10 mouse cellular contexts compared by ENCODE assay signal in the genomic region with DNA sequence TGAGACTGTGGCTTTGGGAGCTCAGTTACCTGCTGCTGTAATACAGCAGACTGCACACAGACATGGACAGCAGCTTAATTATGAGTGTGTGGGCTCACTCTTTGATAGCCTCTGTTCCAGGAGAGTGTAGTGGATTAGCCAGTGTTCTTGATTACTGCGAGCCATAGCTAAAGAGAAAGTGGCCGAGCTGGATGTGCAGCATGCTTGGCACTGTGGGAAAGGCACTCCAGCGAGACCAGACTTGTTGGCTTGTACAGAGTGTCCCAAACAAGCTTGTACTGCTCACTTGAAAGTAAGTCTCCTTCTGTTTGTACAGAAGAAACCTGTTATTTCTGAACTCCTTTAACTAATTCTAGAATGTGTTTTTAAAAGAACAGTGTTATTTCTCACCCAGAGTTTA. TPM values are rescaled to one million over a fixed set of nuclear protein-coding genes. Genes with fewer than 3 reads are reported as not detected.
DNase-seq lines count a peak whose midpoint lies in the region; ATAC-seq and TF ChIP-seq lines count a peak whose summit lies in the region.
"Had no signal": no experiment of that assay in that cellular context is flagged by ENCODE, and none has a peak within 500 bp of the region (broad histone marks: within the 10 kb centered on the region; RNA-seq: fewer than 3 reads in every experiment).

No protein-coding gene starts in this region.

- no peaks in the 10 kb centered on the region for H3K27me3 ChIP-seq in kidney, adult 2 months (replicated peaks; ENCODE audit: control insufficient read depth, insufficient read depth, low read length)
- H3K27me3 ChIP-seq in limb, embryonic 15.5 days, result no peaks in the 10 kb centered on the region
- no peaks in the 10 kb centered on the region for H3K27me3 ChIP-seq in thymus, adult 2 months (ENCODE audit: control insufficient read depth, insufficient read depth, low read length)
- no peaks in the 10 kb centered on the region for H3K27me3 ChIP-seq in intestine, postnatal 0 days (replicated peaks; ENCODE audit: control insufficient read depth, insufficient read depth, low read length)
- H3K27me3 ChIP-seq: CH12.LX had no signal

- WGBS in kidney, adult 2 months, result 54% methylated on average over 3 of the region's 3 CpGs
- 76% methylated on average over 3 of the region's 3 CpGs for WGBS in limb, embryonic 15.5 days
- WGBS in thymus, adult 2 months, result 93% methylated on average over 3 of the region's 3 CpGs
- WGBS in intestine, postnatal 0 days, result 69% methylated on average over 3 of the region's 3 CpGs

- H3K9ac ChIP-seq in limb, embryonic 15.5 days, result no peak overlapping the region
- H3K9ac ChIP-seq in intestine, postnatal 0 days (ENCODE audit: low read depth, low read length), result no peak overlapping the region

- H3K4me1 ChIP-seq in kidney, adult 2 months (ENCODE audit: control insufficient read depth, insufficient read depth, low read length), result peaks cover 10% of the 10 kb centered on the region
- H3K4me1 ChIP-seq in limb, embryonic 15.5 days, result peaks cover 19% of the 10 kb centered on the region
- H3K4me1 ChIP-seq in thymus, adult 2 months (replicated peaks; ENCODE audit: control insufficient read depth, insufficient read depth, low read length), result peaks cover 7% of the 10 kb centered on the region
- peaks cover 15% of the 10 kb centered on the region for H3K4me1 ChIP-seq in intestine, postnatal 0 days (replicated peaks; ENCODE audit: control insufficient read depth, insufficient read depth, low read length)

- TF ChIP-seq CTCF in kidney, adult 2 months (conservative IDR thresholded peaks at IDR 0.05; ENCODE audit: insufficient read depth, insufficient read length, low read depth, low read length), result no peak
- no peak for TF ChIP-seq CTCF in thymus, adult 2 months (IDR thresholded peaks at IDR 0.05; ENCODE audit: borderline replicate concordance, control insufficient read depth, extremely low read depth, insufficient read depth, low read length, poor library complexity)
- TF ChIP-seq CTCF in intestine, postnatal 0 days (IDR thresholded peaks at IDR 0.05; ENCODE audit: low read depth), result no peak

- no peak overlapping the region for H3K4me3 ChIP-seq in kidney, adult 2 months (ENCODE audit: insufficient read depth, low read depth, low read length)
- no peak overlapping the region for H3K4me3 ChIP-seq in limb, embryonic 15.5 days
- H3K4me3 ChIP-seq in thymus, adult 2 months (ENCODE audit: control insufficient read depth, insufficient read depth, low read length), result no peak overlapping the region
- no peak overlapping the region for H3K4me3 ChIP-seq in intestine, postnatal 0 days (ENCODE audit: low read depth, low read length)

- no peak for TF ChIP-seq POLR2A in kidney, adult 2 months (IDR thresholded peaks at IDR 0.05; ENCODE audit: low read depth, low read length)
- TF ChIP-seq POLR2A in thymus, adult 2 months (IDR thresholded peaks at IDR 0.05; ENCODE audit: control insufficient read depth, extremely low read depth, insufficient read depth, low read length, poor library complexity), result no peak

- H3K36me3 ChIP-seq in kidney, adult 2 months (ENCODE audit: control insufficient read depth, insufficient read depth, low read length), result no peaks in the 10 kb centered on the region
- peaks cover 49% of the 10 kb centered on the region for H3K36me3 ChIP-seq in limb, embryonic 15.5 days
- H3K36me3 ChIP-seq in thymus, adult 2 months (ENCODE audit: control insufficient read depth, insufficient read depth, low read length), result no peaks in the 10 kb centered on the region; the same call in 1 of the 2 replicates
- peaks cover 12% of the 10 kb centered on the region for H3K36me3 ChIP-seq in intestine, postnatal 0 days (ENCODE audit: control insufficient read depth, insufficient read depth)

- ATAC-seq in limb, embryonic 15.5 days (ENCODE audit: insufficient number of reproducible peaks, low FRiP score, low TSS enrichment, low read depth), result no peak
- no peak for ATAC-seq in intestine, postnatal 0 days

- peak; percentile 35 for DNase-seq in testis, postnatal 14 days (ENCODE audit: low spot score)
- no peak for DNase-seq in testis, postnatal 10 days (ENCODE audit: low spot score)
- DNase-seq in kidney, adult 2 months, result peak; percentile 46
- peak; percentile 58 for DNase-seq in urinary bladder, postnatal 25 days (ENCODE audit: low spot score)
- DNase-seq in ovary, postnatal 14 days (ENCODE audit: low spot score), result no peak
- no peak for DNase-seq in thymus, adult 2 months

- no peak overlapping the region for H3K4me2 ChIP-seq in limb, embryonic 15.5 days
- H3K4me2 ChIP-seq in intestine, postnatal 0 days (replicated peaks; ENCODE audit: low read depth), result no peak overlapping the region

- no peaks in the 10 kb centered on the region for H3K9me3 ChIP-seq in limb, embryonic 15.5 days
- no peaks in the 10 kb centered on the region for H3K9me3 ChIP-seq in intestine, postnatal 0 days (ENCODE audit: control insufficient read depth)

- H3K27ac ChIP-seq in kidney, adult 2 months (ENCODE audit: insufficient read depth, low read depth, low read length), result 0 out of 2 replicates have a peak overlapping the region, but pooled peaks have one; percentile 30
- H3K27ac ChIP-seq in limb, embryonic 15.5 days, result peak overlapping the region; percentile 63
- no peak overlapping the region for H3K27ac ChIP-seq in thymus, adult 2 months (ENCODE audit: control insufficient read depth, insufficient read depth, low read length)
- H3K27ac ChIP-seq in intestine, postnatal 0 days (ENCODE audit: low read depth, low read length), result no peak overlapping the region

RNA-seq across cellular contexts. Expression of gene Trit1, which starts 29.9 kb away (rescaled TPM):
- 4.7 and 5.1 TPM in 2 replicates for polyA plus RNA-seq in kidney, adult 2 months (2012; rRNA removed)
- 20.9 and 21.3 TPM in 2 replicates for polyA plus RNA-seq in limb, embryonic 15.5 days (2015; fragmentation: Nextera tagmentation; extraction: Ambion mirVana)
- 8.3 and 9.3 TPM in 2 replicates for polyA plus RNA-seq in thymus, adult 2 months (2012; rRNA removed)
- polyA plus RNA-seq in intestine, postnatal 0 days (2015; fragmentation: Nextera tagmentation; extraction: Ambion mirVana), result 5.6 and 5.8 TPM in 2 replicates

RNA-seq across cellular contexts. Expression of gene Mycl, which starts 50.8 kb away (rescaled TPM):
- polyA plus RNA-seq in kidney, adult 2 months (2012; rRNA removed), result 1.5 and 1.6 TPM in 2 replicates
- polyA plus RNA-seq in limb, embryonic 15.5 days (2015; fragmentation: Nextera tagmentation; extraction: Ambion mirVana), result 25.2 and 29.5 TPM in 2 replicates
- polyA plus RNA-seq in thymus, adult 2 months (2012; rRNA removed), result 4.3 and 5.2 TPM in 2 replicates
- 2.5 and 2.9 TPM in 2 replicates for polyA plus RNA-seq in intestine, postnatal 0 days (2015; fragmentation: Nextera tagmentation; extraction: Ambion mirVana)

RNA-seq across cellular contexts. Expression of gene Bmp8b, which starts 58.7 kb away (rescaled TPM):
- 0.03 and 0.14 TPM in 2 replicates for polyA plus RNA-seq in kidney, adult 2 months (2012; rRNA removed)
- 1.2 and 1.3 TPM in 2 replicates for polyA plus RNA-seq in limb, embryonic 15.5 days (2015; fragmentation: Nextera tagmentation; extraction: Ambion mirVana)
- polyA plus RNA-seq in thymus, adult 2 months (2012; rRNA removed), result 0.05 and 0.17 TPM in 2 replicates
- 0.30 and 0.41 TPM in 2 replicates for polyA plus RNA-seq in intestine, postnatal 0 days (2015; fragmentation: Nextera tagmentation; extraction: Ambion mirVana)
- polyA plus RNA-seq: hindbrain, embryonic 11.5 days had no signal

Comparison
In these comparisons a context has a peak if more than half of its experiments do, and no peak if none do; other contexts are left out.
1. DNase-seq: peak in testis, postnatal 14 days (single experiment), kidney, adult 2 months (single experiment) and urinary bladder, postnatal 25 days (single experiment); none in testis, postnatal 10 days (single experiment), ovary, postnatal 14 days (single experiment) and thymus, adult 2 months (single experiment).
2. H3K27ac ChIP-seq: peak in kidney, adult 2 months (single experiment) and limb, embryonic 15.5 days (single experiment); none in thymus, adult 2 months (single experiment) and intestine, postnatal 0 days (single experiment).